Mouse (Mus musculus): Measurements from ENCODE around the gene Nde1.

- no peak for TF ChIP-seq CTCF (IDR thresholded peaks at IDR 0.05; ENCODE audit: extremely low read depth, insufficient read depth, low read length)
- no peak for TF ChIP-seq POLR2A (IDR thresholded peaks at IDR 0.05; ENCODE audit: extremely low read depth, insufficient read depth, low read length)
These were observed 4.5 kb upstream of the Nde1 start for GRCm38 (mm10) chr16:14158536-14158935.

Measured in cortical plate, adult 2 months (tissue).